Mouse (Mus musculus) liver, embryonic 11.5 days (tissue): Measurements from ENCODE around the gene Mchr1. TPM values are rescaled to one million over a fixed set of nuclear protein-coding genes. Genes with fewer than 3 reads are reported as not detected.

ENCODE experiments used
- ATAC-seq: fragments of 200-750 bp; cut with Nextera tagmentation; replicated peaks from 2 replicates; pipeline ENCODE4 v1.8.0; 2017; ENCODE audit warnings: moderate number of reproducible peaks, mild to moderate bottlenecking, moderate TSS enrichment, moderate library complexity; ENCODE audit not compliant: low FRiP score
- DNase-seq: peaks from one replicate; pipeline ENCODE4 v3.0.0-alpha.2; 2017; ENCODE audit warnings: low spot score
- H3K27ac ChIP-seq: fragments of 300-500 bp; sonication (generic); 2 replicates; pipeline ENCODE4 v1.5.1; 2014; ENCODE audit warnings: mild to moderate bottlenecking, low read depth, low read length, control low read depth
- H3K27me3 ChIP-seq: fragments of 300-500 bp; sonication (generic); replicated peaks from 2 replicates; pipeline ENCODE4 v1.6.1; 2014; ENCODE audit warnings: low read length, mixed read lengths; ENCODE audit not compliant: control insufficient read depth, insufficient read depth
- H3K36me3 ChIP-seq: fragments of 300-500 bp; sonication (generic); 2 replicates; pipeline ENCODE4 v1.6.1; 2014; ENCODE audit warnings: mild to moderate bottlenecking, low read length, moderate library complexity, mixed read lengths; ENCODE audit not compliant: control insufficient read depth, insufficient read depth
- H3K4me1 ChIP-seq: fragments of 300-500 bp; sonication (generic); replicated peaks from 2 replicates; pipeline ENCODE4 v1.6.1; 2014; ENCODE audit warnings: low read length, mixed read lengths; ENCODE audit not compliant: control insufficient read depth, insufficient read depth
- H3K4me2 ChIP-seq: fragments of 300-500 bp; sonication (generic); 2 replicates; pipeline ENCODE4 v1.6.1; 2014; ENCODE audit warnings: mild to moderate bottlenecking, control low read depth, moderate library complexity
- H3K4me3 ChIP-seq: fragments of 300-500 bp; sonication (generic); 2 replicates; pipeline ENCODE4 v1.5.1; 2014; ENCODE audit warnings: low read depth, low read length, control low read depth
- H3K9ac ChIP-seq: fragments of 300-500 bp; sonication (generic); 2 replicates; pipeline ENCODE4 v1.6.1; 2014; ENCODE audit warnings: low read depth, low read length, control low read depth
- H3K9me3 ChIP-seq: fragments of 300-500 bp; sonication (generic); 2 replicates; pipeline ENCODE4 v1.6.1; 2016; ENCODE audit warnings: low read length, inconsistent platforms, mixed read lengths; ENCODE audit not compliant: control insufficient read depth
- WGBS: fragments of 180-500 bp; shearing (Covaris S2); extraction: QIAGEN DNeasy Blood & Tissue Kit; methylation state at CpG from one replicate; pipeline ENCODE4 v1.1.7; 2014; 5-methylcytosine and 5-hydroxymethylcytosine counted together
- polyA plus RNA-seq: library from polyadenylated mRNA; unstranded; fragments of >200 nt; fragmentation: Nextera tagmentation; extraction: Ambion mirVana; gene quantifications from 2 replicates; pipeline ENCODE4 v1.2.1, GENCODE M21; 2014

Mchr1 gene
- polyA plus RNA-seq, 1 experiment from 2014 or later: 0.12 TPM

DNA sequence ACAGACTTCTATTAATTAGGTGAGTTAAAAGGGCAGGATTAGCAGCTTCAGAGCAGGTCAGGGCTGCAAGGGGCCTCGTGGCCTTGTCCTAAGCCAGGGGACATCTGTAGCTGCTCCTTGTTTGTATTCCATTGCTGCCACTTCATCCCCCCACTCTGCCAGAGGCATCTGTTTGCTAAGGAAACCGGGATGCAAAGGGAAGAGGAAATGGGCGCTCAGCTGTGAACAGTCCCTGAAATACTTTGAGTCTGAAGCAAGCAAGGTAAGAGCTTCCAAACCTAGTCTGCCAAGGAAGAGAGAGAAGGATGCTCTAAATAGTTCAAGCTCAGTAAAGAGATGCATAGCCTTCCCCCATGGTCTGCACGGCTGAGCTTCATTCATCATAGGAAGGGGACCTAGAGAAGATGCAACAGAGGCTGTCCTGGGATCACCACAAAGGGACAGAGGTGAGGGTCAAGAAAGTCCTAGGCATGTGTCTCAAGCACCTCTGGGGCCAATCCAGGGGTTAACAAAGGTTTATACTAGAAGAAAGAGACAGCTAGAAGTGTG, 17.4 kb downstream of the Mchr1 start:
- no peaks in the 10 kb centered on the region for H3K9me3 ChIP-seq
- no peaks in the 10 kb centered on the region for H3K36me3 ChIP-seq
- H3K9ac ChIP-seq: no peak overlapping the region
- H3K4me1 ChIP-seq: no peaks in the 10 kb centered on the region
- no peak overlapping the region for H3K4me2 ChIP-seq
- ATAC-seq (no peak), DNase-seq (no peak)
- no peaks in the 10 kb centered on the region for H3K27me3 ChIP-seq
- no peak overlapping the region for H3K4me3 ChIP-seq
- WGBS: 59% methylated on average over 4 of the region's 4 CpGs
- H3K27ac ChIP-seq: no peak overlapping the region

DNA sequence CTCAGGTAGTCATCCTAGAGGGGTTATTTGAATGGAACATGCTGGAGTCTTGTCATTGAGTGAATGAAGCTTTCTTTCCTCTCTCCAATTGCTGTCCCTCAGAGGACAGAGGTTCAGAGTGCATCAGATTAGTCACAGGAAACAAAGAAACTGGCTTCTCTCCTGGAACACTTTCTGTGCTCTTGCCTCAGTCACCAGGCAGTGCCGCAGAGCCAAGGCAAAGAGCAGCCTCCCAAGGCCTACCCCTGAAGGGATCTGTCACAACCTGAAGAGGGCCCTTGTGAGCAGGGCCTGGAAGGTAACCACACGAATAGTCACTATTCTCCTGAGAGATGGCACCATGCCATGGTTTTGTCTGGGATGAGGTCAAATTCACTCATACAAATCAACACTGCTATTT, 18.3 kb downstream of the Mchr1 start:
- Histone ChIP-seq H3K4me1 (no peaks in the 10 kb centered on the region), H3K9me3 (no peaks in the 10 kb centered on the region), H3K27ac (no peak overlapping the region), H3K4me2 (no peak overlapping the region), H3K27me3 (no peaks in the 10 kb centered on the region), H3K4me3 (no peak overlapping the region), H3K9ac (no peak overlapping the region), H3K36me3 (no peaks in the 10 kb centered on the region)
- ATAC-seq (no peak), DNase-seq (no peak)
- WGBS: 69% methylated on average over 2 of the region's 2 CpGs

DNA sequence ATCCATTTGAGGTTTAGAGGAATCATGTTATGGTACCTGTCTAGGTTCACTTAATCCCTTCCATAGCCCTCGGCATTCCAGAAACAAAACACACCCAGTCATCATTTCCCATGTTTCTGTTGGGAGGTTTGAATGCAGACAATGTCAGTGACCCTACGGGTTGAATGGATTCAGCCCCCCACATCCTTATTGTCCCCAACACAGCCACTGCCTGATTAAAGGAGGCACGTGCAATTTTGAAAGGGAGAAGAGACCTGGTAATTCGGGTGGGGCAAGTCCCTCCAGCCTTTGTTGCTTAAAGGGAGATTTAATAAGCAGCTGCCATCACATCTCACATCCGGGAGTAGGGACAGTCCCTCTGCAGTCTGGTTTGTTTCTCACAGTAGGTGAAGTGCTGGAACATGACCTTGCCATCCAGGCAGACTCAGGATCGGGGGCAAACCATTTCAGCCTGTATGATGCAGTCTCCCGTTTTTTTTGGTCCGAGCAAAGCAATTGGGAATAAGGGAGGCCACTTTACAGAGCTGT, 18.9 kb downstream of the Mchr1 start:
- H3K9me3 ChIP-seq: no peaks in the 10 kb centered on the region
- no peak overlapping the region for H3K4me2 ChIP-seq
- no peak overlapping the region for H3K9ac ChIP-seq
- H3K4me1 ChIP-seq: no peaks in the 10 kb centered on the region
- no peaks in the 10 kb centered on the region for H3K27me3 ChIP-seq
- 66% methylated on average over 8 of the region's 8 CpGs for WGBS
- H3K27ac ChIP-seq: no peak overlapping the region
- no peak overlapping the region for H3K4me3 ChIP-seq
- H3K36me3 ChIP-seq: no peaks in the 10 kb centered on the region
- no peak for ATAC-seq
- no peak for DNase-seq

DNA sequence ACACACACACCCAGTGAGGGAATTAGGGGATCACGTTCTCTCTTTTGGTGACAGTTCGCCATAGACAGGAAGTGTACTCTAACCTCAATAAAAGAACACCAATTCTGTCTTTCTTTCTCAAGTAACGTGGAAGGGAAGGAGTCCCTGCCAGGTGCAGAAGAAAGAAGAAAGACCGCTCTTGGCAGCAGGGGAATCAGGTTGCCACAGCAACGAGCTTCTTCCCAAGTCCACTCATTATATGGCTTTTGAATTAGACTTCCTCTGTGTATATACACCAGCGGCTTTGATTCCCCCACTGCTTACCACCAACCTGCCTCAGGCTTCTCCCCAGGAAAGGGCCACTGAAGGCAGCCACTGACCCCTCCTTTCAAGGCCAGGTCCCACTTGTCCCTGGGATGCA, 19.8 kb downstream of the Mchr1 start:
- Histone ChIP-seq H3K9me3 (no peaks in the 10 kb centered on the region), H3K4me3 (no peak overlapping the region), H3K9ac (no peak overlapping the region), H3K27ac (no peak overlapping the region), H3K4me2 (no peak overlapping the region), H3K27me3 (no peaks in the 10 kb centered on the region), H3K36me3 (no peaks in the 10 kb centered on the region), H3K4me1 (no peaks in the 10 kb centered on the region)
- 69% methylated on average over 6 of the region's 6 CpGs for WGBS
- no peak for DNase-seq
- no peak for ATAC-seq

DNA sequence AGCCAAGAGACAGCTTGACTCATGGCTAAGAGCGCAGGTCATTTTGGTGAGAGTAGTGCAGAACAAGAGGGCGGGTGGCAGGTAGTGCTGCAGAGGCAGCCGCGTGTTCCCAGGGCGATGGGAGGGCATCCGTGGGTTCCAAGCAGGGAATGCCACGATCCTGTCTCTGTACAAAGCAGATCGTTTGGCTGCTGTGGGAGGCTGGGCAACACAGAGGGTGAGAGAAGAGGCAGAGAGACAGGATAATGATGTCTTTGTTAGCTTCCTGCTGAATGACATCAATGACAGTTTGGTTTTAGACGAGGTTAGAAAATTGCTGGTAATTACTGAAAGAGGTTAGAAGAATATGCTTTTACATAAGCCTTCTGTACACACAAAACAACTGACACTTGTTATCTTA, 23.0 kb downstream of the Mchr1 start:
- no peaks in the 10 kb centered on the region for H3K36me3 ChIP-seq
- no peaks in the 10 kb centered on the region for H3K27me3 ChIP-seq
- ATAC-seq (no peak), DNase-seq (no peak)
- no peak overlapping the region for H3K4me2 ChIP-seq
- no peaks in the 10 kb centered on the region for H3K9me3 ChIP-seq
- 71% methylated on average over 9 of the region's 9 CpGs for WGBS
- no peak overlapping the region for H3K27ac ChIP-seq
- H3K4me1 ChIP-seq: no peaks in the 10 kb centered on the region
- H3K4me3 ChIP-seq: no peak overlapping the region
- no peak overlapping the region for H3K9ac ChIP-seq

DNA sequence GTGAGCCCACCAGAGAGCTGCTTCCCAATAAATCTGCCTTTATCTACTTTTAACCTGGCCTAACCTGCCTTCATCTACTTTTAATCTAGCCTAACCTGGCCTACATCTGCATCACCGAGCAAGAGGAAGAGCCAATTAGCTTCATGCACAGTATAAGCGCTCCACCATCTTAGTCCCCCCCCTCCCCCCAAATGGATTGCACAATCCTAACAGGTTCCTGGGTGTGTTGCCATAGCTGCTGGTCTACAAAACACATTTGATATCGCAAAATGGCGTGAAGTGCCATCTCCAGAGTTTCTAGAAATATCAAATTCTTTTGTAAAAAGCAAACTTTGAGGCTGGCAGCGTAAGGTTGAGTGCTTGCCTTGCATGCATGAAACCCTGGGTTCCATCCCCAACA, 24.0 kb downstream of the Mchr1 start:
- no peak for ATAC-seq
- 85% methylated on average over 5 of the region's 5 CpGs for WGBS

DNA sequence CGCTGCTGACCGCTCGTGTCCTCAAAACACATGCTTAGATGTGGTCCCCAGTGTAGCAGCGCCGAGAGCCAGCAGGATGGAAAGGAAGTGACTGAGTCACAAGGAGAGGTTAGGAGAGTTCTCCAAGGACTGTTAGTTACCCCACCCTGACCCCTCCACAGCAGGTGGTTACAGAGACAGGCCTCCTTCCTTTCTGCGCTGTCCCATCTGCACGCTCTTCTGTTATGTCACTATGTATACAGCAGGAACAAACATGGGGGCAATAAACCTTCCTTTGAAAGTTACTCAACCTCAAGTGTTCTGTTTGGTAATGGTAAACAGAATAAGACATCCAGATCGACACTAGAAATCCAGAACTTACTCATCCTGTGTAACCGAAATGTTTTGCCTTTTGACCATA, 24.9 kb downstream of the Mchr1 start:
- no peak overlapping the region for H3K4me2 ChIP-seq
- H3K9ac ChIP-seq: no peak overlapping the region
- no peak overlapping the region for H3K4me3 ChIP-seq
- no peaks in the 10 kb centered on the region for H3K27me3 ChIP-seq
- DNase-seq (no peak), ATAC-seq (no peak)
- H3K36me3 ChIP-seq: no peaks in the 10 kb centered on the region
- no peaks in the 10 kb centered on the region for H3K9me3 ChIP-seq
- H3K27ac ChIP-seq: no peak overlapping the region
- H3K4me1 ChIP-seq: no peaks in the 10 kb centered on the region
- WGBS: 74% methylated on average over 9 of the region's 9 CpGs

More for the DNA sequence above, 24.0 kb downstream of the Mchr1 start:
- H3K36me3 ChIP-seq: no peaks in the 10 kb centered on the region
- H3K9me3 ChIP-seq: no peaks in the 10 kb centered on the region
- H3K4me1 ChIP-seq: no peaks in the 10 kb centered on the region
- no peak overlapping the region for H3K27ac ChIP-seq
- H3K4me2 ChIP-seq: no peak overlapping the region
- H3K4me3 ChIP-seq: no peak overlapping the region
- DNase-seq: no peak
- H3K9ac ChIP-seq: no peak overlapping the region
- H3K27me3 ChIP-seq: no peaks in the 10 kb centered on the region

DNA sequence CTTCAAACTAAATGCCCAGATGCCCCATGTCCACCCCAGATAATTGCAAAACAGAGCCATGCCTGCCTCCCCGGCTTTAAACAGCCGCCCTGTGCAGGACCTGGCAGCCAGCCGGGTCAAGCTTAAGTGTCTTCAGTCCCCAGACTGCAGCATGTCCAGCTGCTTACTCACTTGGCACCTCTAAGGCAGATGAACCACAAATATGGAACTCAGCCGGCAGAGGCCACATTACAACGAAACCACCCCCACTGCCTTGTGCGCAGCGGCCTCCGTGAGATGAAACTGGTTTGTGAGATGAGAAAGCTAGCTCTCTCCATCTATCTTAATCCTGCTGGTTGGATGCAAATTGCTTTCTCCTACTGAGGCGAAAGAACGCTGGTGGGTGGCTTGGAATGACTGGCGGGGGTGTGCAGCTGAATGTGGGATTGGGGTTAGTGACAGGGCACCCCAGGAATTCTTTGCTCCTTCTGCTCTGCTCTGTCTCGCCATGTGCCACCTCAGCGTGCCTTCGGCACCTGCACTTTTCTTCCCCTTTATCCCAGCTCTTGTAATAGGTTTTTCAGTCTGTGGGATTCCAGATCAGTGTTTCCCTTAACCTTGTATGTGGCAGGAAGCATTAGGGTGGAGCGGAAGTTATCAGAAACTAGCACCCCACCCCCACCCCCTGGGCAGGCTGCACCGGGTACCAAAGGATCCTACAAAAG, 29.2 kb downstream of the Mchr1 start:
- no peaks in the 10 kb centered on the region for H3K9me3 ChIP-seq
- no peaks in the 10 kb centered on the region for H3K27me3 ChIP-seq
- no peaks in the 10 kb centered on the region for H3K36me3 ChIP-seq
- no peak overlapping the region for H3K4me2 ChIP-seq
- no peaks in the 10 kb centered on the region for H3K4me1 ChIP-seq
- H3K9ac ChIP-seq: no peak overlapping the region
- ATAC-seq (no peak), DNase-seq (no peak)
- H3K27ac ChIP-seq: no peak overlapping the region
- no peak overlapping the region for H3K4me3 ChIP-seq
- WGBS: 51% methylated on average over 16 of the region's 16 CpGs

DNA sequence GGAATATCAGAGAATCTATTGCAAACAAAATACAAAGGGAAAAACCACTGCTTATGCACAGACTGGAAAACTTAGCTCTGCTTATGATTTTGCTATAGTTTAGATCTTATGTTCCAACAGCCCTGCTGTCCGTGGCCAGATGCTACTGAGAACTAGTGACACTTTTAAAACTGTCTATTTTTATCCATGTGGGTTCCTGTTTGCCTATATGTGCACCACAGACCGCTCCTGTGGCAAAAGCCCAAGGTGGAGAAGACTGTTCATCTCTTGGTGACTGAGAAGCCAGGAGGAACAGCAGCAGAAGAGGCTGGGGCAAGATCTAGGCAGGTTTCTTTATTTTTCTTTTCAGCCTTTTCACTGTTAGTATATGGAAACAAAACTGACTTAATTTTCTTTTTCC, 32.1 kb downstream of the Mchr1 start:
- H3K9ac ChIP-seq: no peak overlapping the region
- H3K27ac ChIP-seq: no peak overlapping the region
- H3K4me3 ChIP-seq: no peak overlapping the region
- no peaks in the 10 kb centered on the region for H3K9me3 ChIP-seq
- ATAC-seq (no peak), DNase-seq (no peak)
- no peaks in the 10 kb centered on the region for H3K27me3 ChIP-seq
- H3K36me3 ChIP-seq: no peaks in the 10 kb centered on the region
- 55% methylated on average over 2 of the region's 2 CpGs for WGBS
- H3K4me1 ChIP-seq: no peaks in the 10 kb centered on the region
- no peak overlapping the region for H3K4me2 ChIP-seq
